Mouse (Mus musculus): ENCODE results near the gene Il34.

The Il34 gene

GRCm38 (mm10) chr8:110706288-110706870 is 99.3 kb downstream of the Il34 start:
- no peak for DNase-seq (ENCODE audit: low read depth)

- no peak for DNase-seq (ENCODE audit: low read depth)
These were observed 100.1 kb downstream of the Il34 start for GRCm38 (mm10) chr8:110705391-110706287.

DNA sequence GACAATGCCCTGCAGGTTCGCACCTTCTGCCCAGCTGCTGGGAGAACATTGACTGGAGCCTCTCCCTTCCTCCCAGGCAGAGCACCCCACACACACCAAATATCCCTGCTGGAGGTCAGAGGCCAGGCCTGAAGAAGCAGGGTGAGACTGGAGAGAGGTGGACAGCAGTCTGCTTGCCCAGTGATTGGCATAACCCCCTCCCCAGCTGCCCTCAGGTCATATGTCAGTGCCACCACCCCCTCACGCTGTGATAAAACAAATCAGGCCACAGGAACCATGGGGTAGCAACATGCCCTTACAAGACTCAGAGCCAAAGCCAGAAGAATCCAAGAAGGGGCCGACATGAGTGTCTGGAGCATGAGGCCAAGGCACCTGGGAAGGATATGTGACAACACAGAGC is 101.6 kb downstream of the Il34 start:
- DNase-seq (ENCODE audit: low read depth) = no peak

GRCm38 (mm10) chr8:110703460-110704061 is 102.2 kb downstream of the Il34 start:
- no peak for DNase-seq (ENCODE audit: low read depth)

GRCm38 (mm10) chr8:110702636-110703459 is 102.9 kb downstream of the Il34 start:
- no peak for DNase-seq (ENCODE audit: low read depth)

GRCm38 (mm10) chr8:110700561-110700960 is 105.2 kb downstream of the Il34 start:
- DNase-seq (ENCODE audit: low read depth) = no peak

GRCm38 (mm10) chr8:110699501-110699900 is 106.2 kb downstream of the Il34 start:
- no peak for DNase-seq (ENCODE audit: low read depth)

DNA sequence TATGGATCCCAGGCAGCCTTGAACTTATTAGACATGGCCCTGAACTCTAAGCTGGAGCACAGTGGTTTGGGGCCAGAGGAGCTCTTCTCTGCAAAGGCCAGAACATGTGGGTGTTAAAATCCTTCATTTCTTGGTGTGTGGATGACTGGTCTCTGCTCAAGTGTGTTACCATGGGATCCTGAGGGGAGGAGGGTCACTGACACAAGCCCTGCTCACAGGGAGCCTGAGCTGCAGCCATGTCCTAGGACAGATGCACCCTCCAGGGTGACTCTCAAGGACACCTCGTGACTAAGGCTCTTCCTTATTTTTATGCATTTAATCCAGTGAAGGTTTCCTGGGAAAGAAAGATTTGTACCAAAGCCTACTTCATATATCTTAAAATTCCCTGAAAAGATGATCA is 107.6 kb downstream of the Il34 start:
- DNase-seq (ENCODE audit: low read depth) = no peak

DNA sequence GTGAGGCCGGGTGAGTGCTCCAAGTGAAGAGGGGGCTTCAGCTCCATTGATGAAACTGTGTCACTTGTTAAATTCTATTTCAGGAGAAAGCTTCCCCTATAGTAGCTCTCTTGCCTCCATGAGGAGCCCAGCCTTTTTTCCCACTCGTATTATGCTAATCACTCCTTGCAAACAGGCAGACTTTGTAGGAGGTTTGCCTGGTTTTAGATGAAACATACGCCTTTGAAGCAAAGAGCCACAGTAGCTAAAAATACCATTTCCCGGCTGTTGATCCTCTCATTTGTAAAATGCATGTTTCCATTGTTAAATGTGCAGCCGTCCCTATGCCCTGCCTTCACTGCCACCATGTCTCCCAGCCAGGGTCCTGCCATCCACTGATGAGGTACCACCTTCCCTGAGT is 108.2 kb downstream of the Il34 start:
- no peak for DNase-seq (ENCODE audit: low read depth)

GRCm38 (mm10) chr8:110696051-110696450 is 109.7 kb downstream of the Il34 start:
- DNase-seq (ENCODE audit: low read depth) = no peak

- DNase-seq (ENCODE audit: low read depth) = no peak
These were observed 110.3 kb downstream of the Il34 start for GRCm38 (mm10) chr8:110695431-110695830.

DNA sequence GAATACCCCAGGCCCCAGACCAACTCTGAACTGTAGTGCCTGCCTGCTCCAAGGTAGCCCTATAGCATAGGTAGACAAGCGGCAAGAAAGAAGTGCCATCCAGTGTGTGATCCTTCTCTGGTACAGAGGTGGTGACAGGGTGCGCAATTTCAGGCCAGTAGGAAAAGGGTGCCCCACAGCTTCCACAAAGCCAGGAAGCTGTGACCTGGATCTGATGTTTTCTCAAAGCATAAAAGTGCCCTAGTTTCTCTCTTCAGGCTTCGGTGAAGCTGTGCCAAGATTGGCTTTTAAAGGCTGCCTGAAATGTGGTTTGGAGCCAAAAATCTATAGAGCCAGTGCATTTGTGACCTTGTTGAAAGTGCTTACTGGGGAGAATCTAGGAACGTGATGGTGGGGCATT is 110.9 kb downstream of the Il34 start:
- no peak for DNase-seq (ENCODE audit: low read depth)

- no peak for DNase-seq (ENCODE audit: low read depth)
These were observed 111.5 kb downstream of the Il34 start for GRCm38 (mm10) chr8:110694226-110694625.
